Mouse (Mus musculus): ENCODE measurements around the gene Npl. TPM values are rescaled to one million over a fixed set of nuclear protein-coding genes. Genes with fewer than 3 reads are reported as not detected.
A peak's percentile ranks its signal among the peaks of the same experiment; 100 is the strongest.
"Not testable (repeated sequence)": the region's sequence is repeated elsewhere in the genome, so short reads cannot be mapped to it uniquely, and the experiment has no call there.

Npl gene
- total and polyA plus RNA-seq, 2 experiments from 2014 or later: 0.57 to 3.2 TPM

- Histone ChIP-seq H3K9me3 (replicated peaks; ENCODE audit: control insufficient read depth, low read length) (no peaks in the 10 kb centered on the region), H3K4me3 (ENCODE audit: low read depth, low read length) (no peak overlapping the region), H3K4me2 (ENCODE audit: low read depth, low read length) (0 out of 2 replicates have a peak overlapping the region, but pooled peaks have one; percentile 4), H3K4me1 (ENCODE audit: control insufficient read depth, insufficient read depth) (0 out of 2 replicates have a peak, but pooled peaks cover 11% of the 10 kb centered on the region), H3K36me3 (replicated peaks; ENCODE audit: control insufficient read depth, insufficient read depth, low read length) (no peaks in the 10 kb centered on the region), H3K9ac (replicated peaks; ENCODE audit: low read depth, low read length) (no peak overlapping the region), H3K27me3 (ENCODE audit: control insufficient read depth, insufficient read depth, low read length) (no peaks in the 10 kb centered on the region), H3K27ac (ENCODE audit: low read depth) (peak overlapping the region; percentile 0; the same call in 1 of the 2 replicates)
- TF ChIP-seq CTCF (IDR thresholded peaks at IDR 0.05; ENCODE audit: low read depth) (no peak), EP300 (IDR thresholded peaks at IDR 0.05; ENCODE audit: low read depth) (peak; percentile 27; the same call in 1 of the 2 replicates)
- DNase-seq (ENCODE audit: low spot score) (peak; percentile 71), ATAC-seq (ENCODE audit: insufficient read depth, low read depth) (peak; percentile 79)
- WGBS: 10% methylated on average over 7 of the region's 7 CpGs
These were observed 7.0 kb downstream of the Npl start for GRCm38 (mm10) chr1:153542726-153543320.

DNA sequence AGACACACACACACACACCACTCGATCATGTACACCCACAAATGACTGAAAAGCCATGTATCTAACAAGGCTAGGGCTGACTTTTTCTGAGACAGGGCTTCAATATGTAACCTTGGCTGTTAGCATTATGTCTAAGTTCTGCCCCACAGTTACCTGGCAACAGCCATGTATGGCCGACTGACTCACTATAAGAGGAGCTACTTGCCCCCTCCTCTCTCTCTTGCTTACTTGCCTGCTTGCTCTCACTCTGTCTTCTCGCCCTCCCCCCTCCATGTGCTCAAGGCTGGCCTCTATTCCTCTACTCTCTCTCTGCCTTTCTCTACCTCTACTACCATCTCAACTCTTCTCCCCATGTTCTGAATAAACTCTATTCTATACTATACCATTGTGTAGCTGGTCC is 9.1 kb downstream of the Npl start:
- WGBS: 75% methylated on average over 3 of the region's 3 CpGs
- TF ChIP-seq EP300 (IDR thresholded peaks at IDR 0.05; ENCODE audit: low read depth) (no peak), CTCF (IDR thresholded peaks at IDR 0.05; ENCODE audit: low read depth) (no peak)
- Histone ChIP-seq H3K4me2 (ENCODE audit: low read depth, low read length) (no peak overlapping the region), H3K27ac (ENCODE audit: low read depth) (no peak overlapping the region), H3K36me3 (replicated peaks; ENCODE audit: control insufficient read depth, insufficient read depth, low read length) (no peaks in the 10 kb centered on the region), H3K27me3 (ENCODE audit: control insufficient read depth, insufficient read depth, low read length) (no peaks in the 10 kb centered on the region), H3K4me3 (ENCODE audit: low read depth, low read length) (no peak overlapping the region), H3K9ac (replicated peaks; ENCODE audit: low read depth, low read length) (no peak overlapping the region), H3K4me1 (ENCODE audit: control insufficient read depth, insufficient read depth) (0 out of 2 replicates have a peak, but pooled peaks cover 11% of the 10 kb centered on the region), H3K9me3 (replicated peaks; ENCODE audit: control insufficient read depth, low read length) (no peaks in the 10 kb centered on the region)
- DNase-seq (ENCODE audit: low spot score) (no peak), ATAC-seq (ENCODE audit: insufficient read depth, low read depth) (no peak)

DNA sequence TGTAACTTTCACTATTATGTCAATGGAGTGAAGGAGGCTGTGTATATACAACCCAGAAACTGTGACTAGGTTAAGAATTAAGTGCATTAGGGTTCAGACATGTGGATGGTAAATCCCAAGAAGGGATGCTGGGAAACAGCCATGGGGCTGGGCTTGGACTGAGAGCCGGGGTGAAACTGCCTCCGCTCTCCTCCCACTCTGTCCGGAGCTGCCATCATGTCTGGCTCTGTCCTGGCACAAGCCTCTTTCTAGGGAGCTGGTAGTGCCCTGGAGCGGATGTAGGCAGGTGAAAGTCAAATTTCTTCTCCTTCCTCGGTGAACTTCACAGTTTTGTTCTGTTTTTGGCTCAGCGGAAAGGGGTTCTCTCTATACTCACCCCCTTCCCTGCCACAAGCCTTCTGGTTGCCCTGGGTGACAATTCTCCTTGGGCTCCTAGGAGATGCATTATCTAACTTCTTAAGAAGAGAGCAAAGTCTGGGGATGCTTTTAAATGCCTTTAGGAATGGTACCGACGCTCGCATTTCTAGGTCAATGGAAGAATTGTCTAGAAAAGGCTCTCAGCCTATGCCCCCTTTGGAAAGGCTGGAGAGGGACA is 10.0 kb downstream of the Npl start:
- no peaks in the 10 kb centered on the region for H3K9me3 ChIP-seq (replicated peaks; ENCODE audit: control insufficient read depth, low read length)
- H3K27me3 ChIP-seq (ENCODE audit: control insufficient read depth, insufficient read depth, low read length): no peaks in the 10 kb centered on the region
- H3K4me1 ChIP-seq (ENCODE audit: control insufficient read depth, insufficient read depth): 0 out of 2 replicates have a peak, but pooled peaks cover 11% of the 10 kb centered on the region
- TF ChIP-seq CTCF (IDR thresholded peaks at IDR 0.05; ENCODE audit: low read depth) (no peak), EP300 (IDR thresholded peaks at IDR 0.05; ENCODE audit: low read depth) (no peak)
- H3K27ac ChIP-seq (ENCODE audit: low read depth): no peak overlapping the region
- H3K36me3 ChIP-seq (replicated peaks; ENCODE audit: control insufficient read depth, insufficient read depth, low read length): no peaks in the 10 kb centered on the region
- H3K4me3 ChIP-seq (ENCODE audit: low read depth, low read length): no peak overlapping the region
- DNase-seq (ENCODE audit: low spot score): no peak
- no peak overlapping the region for H3K4me2 ChIP-seq (ENCODE audit: low read depth, low read length)
- no peak overlapping the region for H3K9ac ChIP-seq (replicated peaks; ENCODE audit: low read depth, low read length)
- WGBS: 80% methylated on average over 9 of the region's 9 CpGs
- no peak for ATAC-seq (ENCODE audit: insufficient read depth, low read depth)

DNA sequence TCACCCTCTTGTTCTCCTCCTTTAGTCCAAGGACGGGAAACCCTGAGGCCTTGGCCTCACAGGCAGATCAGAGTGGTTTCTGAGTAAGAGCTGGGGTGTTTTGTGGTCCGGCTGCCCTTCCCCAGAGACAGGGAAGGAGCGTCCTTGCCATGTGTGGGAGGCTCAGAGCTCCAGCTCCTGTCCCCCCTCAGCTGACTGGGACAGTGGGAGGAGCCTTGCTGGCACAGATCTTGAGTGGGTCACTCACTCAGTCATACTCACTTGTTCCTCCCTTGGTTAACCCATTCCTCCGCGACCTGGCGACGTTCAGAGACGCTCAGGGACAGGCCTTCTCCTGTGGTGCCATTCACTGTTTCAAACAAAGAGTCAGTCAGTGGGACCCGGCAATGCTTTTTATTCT is 14.2 kb downstream of the Npl start:
- H3K4me1 ChIP-seq (ENCODE audit: control insufficient read depth, insufficient read depth): no peaks in the 10 kb centered on the region
- H3K36me3 ChIP-seq (replicated peaks; ENCODE audit: control insufficient read depth, insufficient read depth, low read length): no peaks in the 10 kb centered on the region
- 74% methylated on average over 9 of the region's 9 CpGs for WGBS
- H3K9ac ChIP-seq (replicated peaks; ENCODE audit: low read depth, low read length): no peak overlapping the region
- no peak overlapping the region for H3K27ac ChIP-seq (ENCODE audit: low read depth)
- DNase-seq (ENCODE audit: low spot score) (no peak), ATAC-seq (ENCODE audit: insufficient read depth, low read depth) (no peak)
- H3K4me2 ChIP-seq (ENCODE audit: low read depth, low read length): no peak overlapping the region
- no peak overlapping the region for H3K4me3 ChIP-seq (ENCODE audit: low read depth, low read length)
- TF ChIP-seq EP300 (IDR thresholded peaks at IDR 0.05; ENCODE audit: low read depth): no peak
- TF ChIP-seq CTCF (IDR thresholded peaks at IDR 0.05; ENCODE audit: low read depth): no peak
- no peaks in the 10 kb centered on the region for H3K27me3 ChIP-seq (ENCODE audit: control insufficient read depth, insufficient read depth, low read length)
- no peaks in the 10 kb centered on the region for H3K9me3 ChIP-seq (replicated peaks; ENCODE audit: control insufficient read depth, low read length)

GRCm38 (mm10) chr1:153532896-153533295 is 16.9 kb downstream of the Npl start:
- H3K36me3 ChIP-seq (replicated peaks; ENCODE audit: control insufficient read depth, insufficient read depth, low read length); H3K27ac ChIP-seq (ENCODE audit: low read depth); DNase-seq (ENCODE audit: low spot score); H3K27me3 ChIP-seq (ENCODE audit: control insufficient read depth, insufficient read depth, low read length); ATAC-seq (ENCODE audit: insufficient read depth, low read depth); H3K4me1 ChIP-seq (ENCODE audit: control insufficient read depth, insufficient read depth); H3K4me3 ChIP-seq (ENCODE audit: low read depth, low read length); H3K4me2 ChIP-seq (ENCODE audit: low read depth, low read length); H3K9ac ChIP-seq (replicated peaks; ENCODE audit: low read depth, low read length); H3K9me3 ChIP-seq (replicated peaks; ENCODE audit: control insufficient read depth, low read length): not testable (repeated sequence)
- 84% methylated on average over 3 of the region's 3 CpGs for whole genome bisulfite sequencing

All from heart, postnatal 0 days (tissue).